Mouse (Mus musculus): ENCODE results near the gene Fen1.

GRCm38 (mm10) chr19:10231016-10231415 lies 27.0 kb upstream of the Fen1 start:
- TF ChIP-seq GATA1 (IDR thresholded peaks at IDR 0.05; ENCODE audit: borderline replicate concordance, low read length): no peak
- no peak for TF ChIP-seq FLI1 (IDR thresholded peaks at IDR 0.05; ENCODE audit: low read length)
